Mouse (Mus musculus) midbrain, embryonic 14.5 days (tissue): ENCODE measurements around the gene Tsfm. TPM values are rescaled to one million over a fixed set of nuclear protein-coding genes. Genes with fewer than 3 reads are reported as not detected.
"Not testable (repeated sequence)": the region's sequence is repeated elsewhere in the genome, so short reads cannot be mapped to it uniquely, and the experiment has no call there.

ENCODE experiments used
- ATAC-seq: fragments of 200-750 bp; cut with Nextera tagmentation; 2 replicates; pipeline ENCODE4 v1.8.0; 2017; ENCODE audit warnings: moderate number of reproducible peaks, moderate library complexity; ENCODE audit not compliant: low FRiP score, low TSS enrichment
- DNase-seq: peaks from one replicate; pipeline ENCODE4 v3.0.0-alpha.2; 2015
- H3K27ac ChIP-seq: fragments of 300-500 bp; sonication (generic); replicated peaks from 2 replicates; pipeline ENCODE4 v1.5.1; 2014; ENCODE audit warnings: mild to moderate bottlenecking, low read depth, low read length, moderate library complexity
- H3K27me3 ChIP-seq: fragments of 300-500 bp; sonication (generic); 2 replicates; pipeline ENCODE4 v1.6.1; 2014; ENCODE audit warnings: low read length, control low read depth, mixed read lengths; ENCODE audit not compliant: control insufficient read depth, insufficient read depth
- H3K36me3 ChIP-seq: fragments of 300-500 bp; sonication (generic); 2 replicates; pipeline ENCODE4 v1.6.1; 2014; ENCODE audit warnings: low read length, control low read depth; ENCODE audit not compliant: control insufficient read depth, insufficient read depth
- H3K4me1 ChIP-seq: fragments of 300-500 bp; sonication (generic); 2 replicates; pipeline ENCODE4 v1.6.1; 2014; ENCODE audit warnings: mild to moderate bottlenecking, antibody characterized with exemption, low read length, control low read depth; ENCODE audit not compliant: control insufficient read depth, insufficient read depth
- H3K4me2 ChIP-seq: fragments of 300-500 bp; sonication (generic); 2 replicates; pipeline ENCODE4 v1.6.1; 2014; ENCODE audit warnings: mild to moderate bottlenecking, low read length, moderate library complexity
- H3K4me3 ChIP-seq: fragments of 300-500 bp; sonication (generic); replicated peaks from 2 replicates; pipeline ENCODE4 v1.5.1; 2014; ENCODE audit warnings: low read depth, low read length
- H3K9ac ChIP-seq: fragments of 300-500 bp; sonication (generic); replicated peaks from 2 replicates; pipeline ENCODE4 v1.6.1; 2014; ENCODE audit warnings: mild to moderate bottlenecking, low read length, moderate library complexity
- H3K9me3 ChIP-seq: fragments of 300-500 bp; sonication (generic); 2 replicates; pipeline ENCODE4 v1.6.1; 2016; ENCODE audit warnings: low read length, control low read depth, mixed read lengths; ENCODE audit not compliant: control insufficient read depth
- WGBS: fragments of 180-500 bp; shearing (Covaris S2); extraction: QIAGEN DNeasy Blood & Tissue Kit; methylation state at CpG from one replicate; pipeline ENCODE4 v1.1.7; 2014; 5-methylcytosine and 5-hydroxymethylcytosine counted together
- polyA plus RNA-seq: library from polyadenylated mRNA; unstranded; fragments of >200 nt; fragmentation: Nextera tagmentation; extraction: Ambion mirVana; gene quantifications from 2 replicates; pipeline ENCODE4 v1.2.1, GENCODE M21; 2014

Tsfm gene
- polyA plus RNA-seq, 1 experiment from 2014 or later, result 56.0 TPM

GRCm38 (mm10) chr10:127066519-127067018 is 35.9 kb upstream of the Tsfm start:
- Histone ChIP-seq H3K27ac (no peak overlapping the region), H3K4me3 (peak overlapping the region; percentile 9; the same call in 1 of the 2 replicates), H3K9ac (no peak overlapping the region), H3K4me1 (peaks cover 31% of the 10 kb centered on the region), H3K27me3 (no peaks in the 10 kb centered on the region), H3K4me2 (no peak overlapping the region), H3K36me3 (peaks cover 38% of the 10 kb centered on the region), H3K9me3 (no peaks in the 10 kb centered on the region)
- DNase-seq (no peak), ATAC-seq (no peak)
- 90% methylated on average over 14 of the region's 14 CpGs for WGBS

GRCm38 (mm10) chr10:127065981-127066380 is 35.3 kb upstream of the Tsfm start:
- WGBS, result 88% methylated on average over 9 of the region's 9 CpGs
- DNase-seq (no peak), ATAC-seq (no peak)
- no peak overlapping the region for H3K27ac ChIP-seq
- no peaks in the 10 kb centered on the region for H3K27me3 ChIP-seq
- H3K4me1 ChIP-seq, result peaks cover 29% of the 10 kb centered on the region
- peaks cover 38% of the 10 kb centered on the region for H3K36me3 ChIP-seq
- no peak overlapping the region for H3K4me3 ChIP-seq
- H3K4me2 ChIP-seq, result no peak overlapping the region
- H3K9ac ChIP-seq, result no peak overlapping the region
- H3K9me3 ChIP-seq, result no peaks in the 10 kb centered on the region

- DNase-seq (peak; percentile 60), ATAC-seq (peak; percentile 5; the same call in 1 of the 2 replicates)
- 13% methylated on average over 37 of the region's 37 CpGs for WGBS
- H3K9me3 ChIP-seq, result no peaks in the 10 kb centered on the region
- peak overlapping the region; percentile 95 for H3K9ac ChIP-seq
- H3K4me2 ChIP-seq, result peak overlapping the region; percentile 82
- peak overlapping the region; percentile 78 for H3K4me3 ChIP-seq
- peak overlapping the region; percentile 93 for H3K27ac ChIP-seq
- peaks cover 38% of the 10 kb centered on the region for H3K36me3 ChIP-seq
- H3K4me1 ChIP-seq, result peaks cover 27% of the 10 kb centered on the region; the same call in 1 of the 2 replicates
- H3K27me3 ChIP-seq, result no peaks in the 10 kb centered on the region
Observed at GRCm38 (mm10) chr10:127063913-127064870, 33.6 kb upstream of the Tsfm start.

GRCm38 (mm10) chr10:127063239-127063872 is 32.7 kb upstream of the Tsfm start, which contains the start of gene Cdk4:
Cdk4 (plus strand) TSS chr10:127063534.
- Histone ChIP-seq H3K4me1 (peaks cover 27% of the 10 kb centered on the region; the same call in 1 of the 2 replicates), H3K36me3 (peaks cover 37% of the 10 kb centered on the region), H3K9me3 (no peaks in the 10 kb centered on the region), H3K4me2 (peak within 1 kb of the TSS; percentile 82), H3K27me3 (no peaks in the 10 kb centered on the region), H3K9ac (peak within 1 kb of the TSS; percentile 95), H3K27ac (peak within 1 kb of the TSS; percentile 93), H3K4me3 (peak within 1 kb of the TSS; percentile 78)
- DNase-seq (peak; percentile 99), ATAC-seq (peak; percentile 91)
- WGBS, result under 1% methylated on average over 46 of the region's 46 CpGs

GRCm38 (mm10) chr10:127062503-127062902 is 31.9 kb upstream of the Tsfm start:
- Histone ChIP-seq H3K9me3 (no peaks in the 10 kb centered on the region), H3K27ac (peak overlapping the region; percentile 75), H3K9ac (no peak overlapping the region), H3K4me3 (no peak overlapping the region; the same call in 1 of the 2 replicates), H3K4me2 (peak overlapping the region; percentile 82), H3K27me3 (no peaks in the 10 kb centered on the region), H3K4me1 (peaks cover 31% of the 10 kb centered on the region; the same call in 1 of the 2 replicates), H3K36me3 (peaks cover 34% of the 10 kb centered on the region)
- DNase-seq (no peak), ATAC-seq (no peak)
- WGBS, result 81% methylated on average over 5 of the region's 5 CpGs

GRCm38 (mm10) chr10:127062101-127062500 is 31.5 kb upstream of the Tsfm start:
- not testable (repeated sequence) for ATAC-seq, H3K4me2 ChIP-seq, H3K27ac ChIP-seq, H3K27me3 ChIP-seq, DNase-seq, H3K9ac ChIP-seq, H3K9me3 ChIP-seq, H3K4me3 ChIP-seq
- Histone ChIP-seq H3K36me3 (peaks cover 34% of the 10 kb centered on the region), H3K4me1 (peaks cover 31% of the 10 kb centered on the region; the same call in 1 of the 2 replicates)
- WGBS, result 92% methylated on average over 4 of the region's 4 CpGs

- peak overlapping the region; percentile 90; the same call in 1 of the 2 replicates for H3K4me3 ChIP-seq
- H3K9me3 ChIP-seq, result no peaks in the 10 kb centered on the region
- H3K36me3 ChIP-seq, result peaks cover 34% of the 10 kb centered on the region
- peak overlapping the region; percentile 98; the same call in 1 of the 2 replicates for H3K9ac ChIP-seq
- peak overlapping the region; percentile 75 for H3K4me2 ChIP-seq
- peaks cover 31% of the 10 kb centered on the region; the same call in 1 of the 2 replicates for H3K4me1 ChIP-seq
- 69% methylated on average over 2 of the region's 2 CpGs for WGBS
- DNase-seq (no peak), ATAC-seq (no peak)
- peak overlapping the region; percentile 97 for H3K27ac ChIP-seq
- no peaks in the 10 kb centered on the region for H3K27me3 ChIP-seq
Observed at GRCm38 (mm10) chr10:127061513-127061912, 30.9 kb upstream of the Tsfm start.

- Histone ChIP-seq H3K27ac (peak overlapping the region; percentile 97), H3K9ac (peak overlapping the region; percentile 98; the same call in 1 of the 2 replicates), H3K27me3 (no peaks in the 10 kb centered on the region), H3K9me3 (no peaks in the 10 kb centered on the region), H3K36me3 (peaks cover 34% of the 10 kb centered on the region), H3K4me2 (peak overlapping the region; percentile 75), H3K4me1 (peaks cover 31% of the 10 kb centered on the region; the same call in 1 of the 2 replicates), H3K4me3 (peak overlapping the region; percentile 90)
- peak; percentile 49 for DNase-seq
- no peak for ATAC-seq
- 15% methylated on average over 5 of the region's 5 CpGs for WGBS
Observed at GRCm38 (mm10) chr10:127061085-127061484, 30.4 kb upstream of the Tsfm start.
